Mouse (Mus musculus): Measurements from ENCODE around the gene Hectd2. TPM values are rescaled to one million over a fixed set of nuclear protein-coding genes. Genes with fewer than 3 reads are reported as not detected.
A peak's percentile ranks its signal among the peaks of the same experiment; 100 is the strongest.

The Hectd2 gene
- polyA plus RNA-seq, 1 experiment from 2014 or later: 8.1 TPM

GRCm38 (mm10) chr19:36575159-36575558, 20.7 kb downstream of the Hectd2 start:
- Histone ChIP-seq H3K9me3 (no peaks in the 10 kb centered on the region), H3K27ac (replicated peaks) (no peak overlapping the region), H3K4me2 (no peak overlapping the region), H3K36me3 (peaks cover 8% of the 10 kb centered on the region; the same call in 1 of the 2 replicates), H3K27me3 (no peaks in the 10 kb centered on the region), H3K4me1 (replicated peaks) (no peaks in the 10 kb centered on the region), H3K9ac (no peak overlapping the region), H3K4me3 (no peak overlapping the region)
- WGBS: 85% methylated on average over 6 of the region's 6 CpGs
- ATAC-seq (ENCODE audit: low read depth): no peak

- Histone ChIP-seq H3K9me3 (no peaks in the 10 kb centered on the region), H3K4me1 (replicated peaks) (no peaks in the 10 kb centered on the region), H3K27me3 (no peaks in the 10 kb centered on the region), H3K4me2 (no peak overlapping the region), H3K27ac (replicated peaks) (no peak overlapping the region), H3K9ac (no peak overlapping the region), H3K36me3 (peaks cover 8% of the 10 kb centered on the region; the same call in 1 of the 2 replicates), H3K4me3 (no peak overlapping the region)
- WGBS: 80% methylated on average over 3 of the region's 3 CpGs
- ATAC-seq (ENCODE audit: low read depth): no peak
These were observed 26.4 kb downstream of the Hectd2 start for GRCm38 (mm10) chr19:36580874-36581273.

GRCm38 (mm10) chr19:36582116-36582515, 27.7 kb downstream of the Hectd2 start:
- H3K27me3 ChIP-seq: no peaks in the 10 kb centered on the region
- H3K36me3 ChIP-seq: no peaks in the 10 kb centered on the region
- no peak for ATAC-seq (ENCODE audit: low read depth)
- no peaks in the 10 kb centered on the region for H3K9me3 ChIP-seq
- no peak overlapping the region for H3K27ac ChIP-seq (replicated peaks)
- no peak overlapping the region for H3K4me3 ChIP-seq
- H3K9ac ChIP-seq: no peak overlapping the region
- WGBS: 91% methylated on average over 1 of the region's 1 CpGs
- H3K4me2 ChIP-seq: no peak overlapping the region
- no peaks in the 10 kb centered on the region for H3K4me1 ChIP-seq (replicated peaks)

GRCm38 (mm10) chr19:36585505-36585904, 31.1 kb downstream of the Hectd2 start:
- Histone ChIP-seq H3K4me1 (replicated peaks) (no peaks in the 10 kb centered on the region), H3K4me2 (no peak overlapping the region), H3K36me3 (peaks cover 19% of the 10 kb centered on the region), H3K27ac (replicated peaks) (no peak overlapping the region), H3K4me3 (no peak overlapping the region), H3K27me3 (no peaks in the 10 kb centered on the region), H3K9ac (no peak overlapping the region), H3K9me3 (no peaks in the 10 kb centered on the region)
- no peak for ATAC-seq (ENCODE audit: low read depth)
- 94% methylated on average over 1 of the region's 1 CpGs for WGBS

- WGBS: 79% methylated on average over 1 of the region's 1 CpGs
- H3K27me3 ChIP-seq: no peaks in the 10 kb centered on the region
These were observed 40.0 kb downstream of the Hectd2 start for GRCm38 (mm10) chr19:36594409-36594808.

GRCm38 (mm10) chr19:36601869-36602268, 47.4 kb downstream of the Hectd2 start:
- H3K27ac ChIP-seq (replicated peaks): no peak overlapping the region
- peaks cover 10% of the 10 kb centered on the region; the same call in 1 of the 2 replicates for H3K4me1 ChIP-seq (replicated peaks)
- ATAC-seq (ENCODE audit: low read depth): no peak
- no peak overlapping the region for H3K4me3 ChIP-seq
- H3K27me3 ChIP-seq: no peaks in the 10 kb centered on the region
- 0 out of 2 replicates have a peak, but pooled peaks cover 9% of the 10 kb centered on the region for H3K36me3 ChIP-seq
- no peaks in the 10 kb centered on the region for H3K9me3 ChIP-seq
- no peak overlapping the region for H3K4me2 ChIP-seq
- WGBS: 85% methylated on average over 8 of the region's 8 CpGs
- H3K9ac ChIP-seq: no peak overlapping the region

More at GRCm38 (mm10) chr19:36594409-36594808, 40.0 kb downstream of the Hectd2 start:
- ATAC-seq (ENCODE audit: low read depth): no peak
- H3K4me3 ChIP-seq: no peak overlapping the region
- no peak overlapping the region for H3K4me2 ChIP-seq
- no peaks in the 10 kb centered on the region for H3K4me1 ChIP-seq (replicated peaks)
- H3K9me3 ChIP-seq: no peaks in the 10 kb centered on the region
- H3K27ac ChIP-seq (replicated peaks): no peak overlapping the region
- no peak overlapping the region for H3K9ac ChIP-seq
- H3K36me3 ChIP-seq: 0 out of 2 replicates have a peak, but pooled peaks cover 3% of the 10 kb centered on the region

- Histone ChIP-seq H3K27ac (replicated peaks) (0 out of 2 replicates have a peak overlapping the region, but pooled peaks have one; percentile 6), H3K9ac (no peak overlapping the region; the same call in 1 of the 2 replicates), H3K4me2 (no peak overlapping the region), H3K4me1 (replicated peaks) (peaks cover 10% of the 10 kb centered on the region; the same call in 1 of the 2 replicates), H3K27me3 (no peaks in the 10 kb centered on the region), H3K36me3 (0 out of 2 replicates have a peak, but pooled peaks cover 9% of the 10 kb centered on the region), H3K9me3 (no peaks in the 10 kb centered on the region), H3K4me3 (no peak overlapping the region)
- peak; percentile 65; the same call in 1 of the 2 replicates for ATAC-seq (ENCODE audit: low read depth)
- WGBS: 21% methylated on average over 11 of the region's 11 CpGs
These were observed 48.3 kb downstream of the Hectd2 start for GRCm38 (mm10) chr19:36602535-36603312.

GRCm38 (mm10) chr19:36606270-36606669, 51.8 kb downstream of the Hectd2 start:
- H3K27me3 ChIP-seq: no peaks in the 10 kb centered on the region
- H3K4me3 ChIP-seq: no peak overlapping the region
- peaks cover 10% of the 10 kb centered on the region; the same call in 1 of the 2 replicates for H3K4me1 ChIP-seq (replicated peaks)
- WGBS: 67% methylated on average over 1 of the region's 1 CpGs
- no peak for ATAC-seq (ENCODE audit: low read depth)
- no peak overlapping the region for H3K4me2 ChIP-seq
- no peak overlapping the region for H3K9ac ChIP-seq
- H3K36me3 ChIP-seq: peaks cover 10% of the 10 kb centered on the region; the same call in 1 of the 2 replicates
- H3K9me3 ChIP-seq: no peaks in the 10 kb centered on the region
- H3K27ac ChIP-seq (replicated peaks): no peak overlapping the region

GRCm38 (mm10) chr19:36609229-36609628, 54.8 kb downstream of the Hectd2 start:
- Histone ChIP-seq H3K27me3 (no peaks in the 10 kb centered on the region), H3K36me3 (peaks cover 14% of the 10 kb centered on the region; the same call in 1 of the 2 replicates), H3K9ac (no peak overlapping the region), H3K4me2 (no peak overlapping the region), H3K4me1 (replicated peaks) (no peaks in the 10 kb centered on the region), H3K9me3 (no peaks in the 10 kb centered on the region), H3K4me3 (no peak overlapping the region), H3K27ac (replicated peaks) (no peak overlapping the region)
- ATAC-seq (ENCODE audit: low read depth): no peak
- WGBS: 53% methylated on average over 3 of the region's 3 CpGs

- WGBS: 84% methylated on average over 2 of the region's 2 CpGs
- Histone ChIP-seq H3K9me3 (no peaks in the 10 kb centered on the region), H3K27me3 (no peaks in the 10 kb centered on the region), H3K4me1 (replicated peaks) (no peaks in the 10 kb centered on the region), H3K36me3 (peaks cover 11% of the 10 kb centered on the region; the same call in 1 of the 2 replicates), H3K9ac (no peak overlapping the region), H3K27ac (replicated peaks) (no peak overlapping the region), H3K4me3 (no peak overlapping the region), H3K4me2 (no peak overlapping the region)
- no peak for ATAC-seq (ENCODE audit: low read depth)
These were observed 55.9 kb downstream of the Hectd2 start for GRCm38 (mm10) chr19:36610309-36610708.

GRCm38 (mm10) chr19:36625906-36626305, 71.5 kb downstream of the Hectd2 start:
- no peaks in the 10 kb centered on the region for H3K36me3 ChIP-seq
- H3K4me1 ChIP-seq (replicated peaks): no peaks in the 10 kb centered on the region
- no peak overlapping the region for H3K27ac ChIP-seq (replicated peaks)
- no peaks in the 10 kb centered on the region for H3K9me3 ChIP-seq
- no peaks in the 10 kb centered on the region for H3K27me3 ChIP-seq
- no peak overlapping the region for H3K9ac ChIP-seq
- no peak for ATAC-seq (ENCODE audit: low read depth)
- H3K4me2 ChIP-seq: no peak overlapping the region
- H3K4me3 ChIP-seq: no peak overlapping the region
- WGBS: 96% methylated on average over 1 of the region's 1 CpGs

GRCm38 (mm10) chr19:36626881-36627280, 72.4 kb downstream of the Hectd2 start:
- H3K36me3 ChIP-seq: no peaks in the 10 kb centered on the region
- WGBS: 92% methylated on average over 4 of the region's 4 CpGs
- H3K4me1 ChIP-seq (replicated peaks): no peaks in the 10 kb centered on the region
- H3K27ac ChIP-seq (replicated peaks): no peak overlapping the region
- no peak overlapping the region for H3K4me2 ChIP-seq
- ATAC-seq (ENCODE audit: low read depth): no peak
- H3K27me3 ChIP-seq: no peaks in the 10 kb centered on the region
- no peaks in the 10 kb centered on the region for H3K9me3 ChIP-seq
- H3K9ac ChIP-seq: no peak overlapping the region
- H3K4me3 ChIP-seq: no peak overlapping the region
